Mouse (Mus musculus): ENCODE measurements around the gene Phldb3. TPM values are rescaled to one million over a fixed set of nuclear protein-coding genes. Genes with fewer than 3 reads are reported as not detected.

Phldb3 gene
- 22.1 to 31.0 TPM (median 26.2 TPM) in 4 replicates for total RNA-seq (2023; ENCODE audit: inconsistent age)

GRCm38 (mm10) chr7:24610144-24610878 lies at the start of gene Phldb3:
Gene Phldb3 (plus strand): TSS chr7:24610763.

GRCm38 (mm10) chr7:24587330-24588105 lies 23.0 kb upstream of the Phldb3 start, which contains the start of the genes Ethe1 and Zfp575:
Gene Ethe1 (plus strand): TSS chr7:24587543.
Gene Zfp575 (minus strand): TSS chr7:24587641.

DNA sequence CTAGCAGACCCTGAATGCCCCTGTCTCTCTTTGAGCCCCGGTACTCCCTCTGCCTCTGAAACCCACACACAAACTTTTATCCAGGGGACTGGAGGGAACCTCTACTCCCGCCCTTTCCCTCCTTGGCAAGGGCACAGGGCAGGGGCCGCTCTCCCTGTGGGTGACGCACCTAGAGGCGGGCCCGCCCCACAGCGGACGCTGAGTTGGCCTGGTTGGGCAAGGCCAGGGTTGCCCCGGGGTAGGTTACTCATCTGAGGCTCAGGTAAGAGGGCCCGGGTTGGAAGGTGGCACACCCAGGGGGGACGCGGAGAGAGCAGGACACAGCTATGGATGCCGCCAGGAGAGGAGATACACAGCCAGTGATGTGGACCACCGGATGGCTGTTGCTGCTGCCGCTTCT lies 25.7 kb downstream of the Phldb3 start, which contains the start of gene Lypd3:
Gene Lypd3 (plus strand): TSS at position 287 of the 400 bp plus-strand sequence.

GRCm38 (mm10) chr7:24676575-24676974 lies 66.0 kb downstream of the Phldb3 start, which contains the start of gene Tex101:
Gene Tex101 (minus strand): TSS chr7:24676675.

Other genes with a start within 250 kb of the Phldb3 start
- 3.6 to 6.1 TPM (median 4.8 TPM) in 4 replicates for gene Kcnn4, start 240.5 kb upstream of the Phldb3 start, total RNA-seq (2023; ENCODE audit: inconsistent age)
- 69.8 to 79.7 TPM (median 77.4 TPM) in 4 replicates for gene Smg9, start 211.1 kb upstream of the Phldb3 start, total RNA-seq (2023; ENCODE audit: inconsistent age)
- 5.0 to 7.5 TPM (median 6.1 TPM) in 4 replicates for gene Irgc1, start 158.5 kb upstream of the Phldb3 start, total RNA-seq (2023; ENCODE audit: inconsistent age)
- 535 to 734 TPM (median 595 TPM) in 4 replicates for gene Plaur, start 148.3 kb upstream of the Phldb3 start, total RNA-seq (2023; ENCODE audit: inconsistent age)
- 0.78 to 3.1 TPM (median 1.9 TPM) in 4 replicates for gene Cadm4, start 128.7 kb upstream of the Phldb3 start, total RNA-seq (2023; ENCODE audit: inconsistent age)
- gene Zfp428, start 103.8 kb upstream of the Phldb3 start, total RNA-seq (2023; ENCODE audit: inconsistent age): 1.4 to 2.2 TPM (median 1.7 TPM) in 4 replicates
- not detected in 4 replicates for gene AC161166.1, start 98.3 kb upstream of the Phldb3 start, total RNA-seq (2023; ENCODE audit: inconsistent age)
- gene Irgq, start 80.1 kb upstream of the Phldb3 start, total RNA-seq (2023; ENCODE audit: inconsistent age): 22.3 to 27.3 TPM (median 24.2 TPM) in 4 replicates
- gene Pinlyp, start 64.6 kb upstream of the Phldb3 start, total RNA-seq (2023; ENCODE audit: inconsistent age): 0.87 TPM in 1 of 4 replicates, not detected in the others
- 85.4 to 92.1 TPM (median 88.0 TPM) in 4 replicates for gene Xrcc1, start 64.5 kb upstream of the Phldb3 start, total RNA-seq (2023; ENCODE audit: inconsistent age)
- gene Ethe1, start 23.2 kb upstream of the Phldb3 start, total RNA-seq (2023; ENCODE audit: inconsistent age): 9.0 to 13.0 TPM (median 12.0 TPM) in 4 replicates
- 0.18 to 0.22 TPM in 2 of 4 replicates, not detected in the others for gene Zfp575, start 23.1 kb upstream of the Phldb3 start, total RNA-seq (2023; ENCODE audit: inconsistent age)
- 0.29 to 0.54 TPM in 2 of 4 replicates, not detected in the others for gene Lypd3, start 25.8 kb downstream of the Phldb3 start, total RNA-seq (2023; ENCODE audit: inconsistent age)
- gene Tex101, start 65.9 kb downstream of the Phldb3 start, total RNA-seq (2023; ENCODE audit: inconsistent age): not detected in 4 replicates
- gene BC049730, start 98.5 kb downstream of the Phldb3 start, total RNA-seq (2023; ENCODE audit: inconsistent age): not detected in 4 replicates
- gene Gm4763, start 116.1 kb downstream of the Phldb3 start, total RNA-seq (2023; ENCODE audit: inconsistent age): not detected in 4 replicates
- gene Cd177, start 149.5 kb downstream of the Phldb3 start, total RNA-seq (2023; ENCODE audit: inconsistent age): 0.29 to 0.32 TPM in 2 of 4 replicates, not detected in the others
- not detected in 4 replicates for gene Ceacam10, start 166.4 kb downstream of the Phldb3 start, total RNA-seq (2023; ENCODE audit: inconsistent age)

All from B cell, adult (primary cell).